Mouse (Mus musculus): ENCODE results near the gene Gpn1. TPM values are rescaled to one million over a fixed set of nuclear protein-coding genes. Genes with fewer than 3 reads are reported as not detected.
A peak's percentile ranks its signal among the peaks of the same experiment; 100 is the strongest.
"Not testable (repeated sequence)": the region's sequence is repeated elsewhere in the genome, so short reads cannot be mapped to it uniquely, and the experiment has no call there.

Gene Gpn1
- polyA plus RNA-seq, 1 experiment from 2014 or later = 53.3 TPM

GRCm38 (mm10) chr5:31527707-31528106 lies 33.2 kb downstream of the Gpn1 start, which contains the start of gene Supt7l:
Supt7l (minus strand) TSS chr5:31527807.
- not testable (repeated sequence) for ATAC-seq; H3K9me3 ChIP-seq (ENCODE audit: control insufficient read depth, low read length); H3K36me3 ChIP-seq (ENCODE audit: control insufficient read depth, insufficient read depth, low read length); H3K4me1 ChIP-seq (ENCODE audit: control insufficient read depth, insufficient read depth, low read length); H3K27me3 ChIP-seq (replicated peaks; ENCODE audit: control insufficient read depth, insufficient read depth, low read length)
- H3K4me3 ChIP-seq (ENCODE audit: low read length) = peak within 1 kb of the TSS; percentile 99
- H3K9ac ChIP-seq (ENCODE audit: low read depth, low read length) = peak within 1 kb of the TSS; percentile 92
- peak within 1 kb of the TSS; percentile 90 for H3K4me2 ChIP-seq (ENCODE audit: low read depth, low read length)
- H3K27ac ChIP-seq (ENCODE audit: low read length) = peak within 1 kb of the TSS; percentile 90
- WGBS = 80% methylated on average over 11 of the region's 11 CpGs

GRCm38 (mm10) chr5:31528560-31528959 lies 34.0 kb downstream of the Gpn1 start:
- no peak for ATAC-seq
- WGBS = 46% methylated on average over 2 of the region's 2 CpGs
- Histone ChIP-seq H3K4me2 (ENCODE audit: low read depth, low read length) (no peak overlapping the region), H3K27ac (ENCODE audit: low read length) (no peak overlapping the region), H3K36me3 (ENCODE audit: control insufficient read depth, insufficient read depth, low read length) (peaks cover 5% of the 10 kb centered on the region; the same call in 1 of the 2 replicates), H3K4me1 (ENCODE audit: control insufficient read depth, insufficient read depth, low read length) (peaks cover 9% of the 10 kb centered on the region), H3K9me3 (ENCODE audit: control insufficient read depth, low read length) (no peaks in the 10 kb centered on the region), H3K4me3 (ENCODE audit: low read length) (no peak overlapping the region), H3K9ac (ENCODE audit: low read depth, low read length) (no peak overlapping the region), H3K27me3 (replicated peaks; ENCODE audit: control insufficient read depth, insufficient read depth, low read length) (no peaks in the 10 kb centered on the region)

- H3K4me3 ChIP-seq (ENCODE audit: low read length) = no peak overlapping the region
- no peak overlapping the region for H3K9ac ChIP-seq (ENCODE audit: low read depth, low read length)
- no peak overlapping the region for H3K4me2 ChIP-seq (ENCODE audit: low read depth, low read length)
- H3K27ac ChIP-seq (ENCODE audit: low read length) = no peak overlapping the region
- 89% methylated on average over 2 of the region's 2 CpGs for WGBS
- no peaks in the 10 kb centered on the region for H3K4me1 ChIP-seq (ENCODE audit: control insufficient read depth, insufficient read depth, low read length)
- H3K9me3 ChIP-seq (ENCODE audit: control insufficient read depth, low read length) = no peaks in the 10 kb centered on the region
- H3K27me3 ChIP-seq (replicated peaks; ENCODE audit: control insufficient read depth, insufficient read depth, low read length) = no peaks in the 10 kb centered on the region
- peaks cover 10% of the 10 kb centered on the region for H3K36me3 ChIP-seq (ENCODE audit: control insufficient read depth, insufficient read depth, low read length)
- no peak for ATAC-seq
Observed at GRCm38 (mm10) chr5:31535228-31535627, 40.7 kb downstream of the Gpn1 start.

- Histone ChIP-seq H3K9ac (ENCODE audit: low read depth, low read length) (no peak overlapping the region), H3K27me3 (replicated peaks; ENCODE audit: control insufficient read depth, insufficient read depth, low read length) (no peaks in the 10 kb centered on the region), H3K4me1 (ENCODE audit: control insufficient read depth, insufficient read depth, low read length) (peaks cover 6% of the 10 kb centered on the region; the same call in 1 of the 2 replicates), H3K36me3 (ENCODE audit: control insufficient read depth, insufficient read depth, low read length) (0 out of 2 replicates have a peak, but pooled peaks cover 5% of the 10 kb centered on the region), H3K4me3 (ENCODE audit: low read length) (no peak overlapping the region), H3K4me2 (ENCODE audit: low read depth, low read length) (no peak overlapping the region), H3K27ac (ENCODE audit: low read length) (no peak overlapping the region), H3K9me3 (ENCODE audit: control insufficient read depth, low read length) (no peaks in the 10 kb centered on the region)
- ATAC-seq = no peak
- WGBS = 60% methylated on average over 1 of the region's 1 CpGs
Observed at GRCm38 (mm10) chr5:31559401-31559800, 64.9 kb downstream of the Gpn1 start.

- H3K9me3 ChIP-seq (ENCODE audit: control insufficient read depth, low read length) = no peaks in the 10 kb centered on the region
- no peak overlapping the region for H3K27ac ChIP-seq (ENCODE audit: low read length)
- 0 out of 2 replicates have a peak, but pooled peaks cover 5% of the 10 kb centered on the region for H3K36me3 ChIP-seq (ENCODE audit: control insufficient read depth, insufficient read depth, low read length)
- no peak overlapping the region for H3K4me3 ChIP-seq (ENCODE audit: low read length)
- peaks cover 6% of the 10 kb centered on the region; the same call in 1 of the 2 replicates for H3K4me1 ChIP-seq (ENCODE audit: control insufficient read depth, insufficient read depth, low read length)
- WGBS = 96% methylated on average over 2 of the region's 2 CpGs
- ATAC-seq = no peak
- no peak overlapping the region for H3K9ac ChIP-seq (ENCODE audit: low read depth, low read length)
- no peak overlapping the region for H3K4me2 ChIP-seq (ENCODE audit: low read depth, low read length)
- H3K27me3 ChIP-seq (replicated peaks; ENCODE audit: control insufficient read depth, insufficient read depth, low read length) = no peaks in the 10 kb centered on the region
Observed at GRCm38 (mm10) chr5:31560352-31560751, 65.8 kb downstream of the Gpn1 start.

- H3K4me1 ChIP-seq (ENCODE audit: control insufficient read depth, insufficient read depth, low read length) = peaks cover 6% of the 10 kb centered on the region; the same call in 1 of the 2 replicates
- H3K27me3 ChIP-seq (replicated peaks; ENCODE audit: control insufficient read depth, insufficient read depth, low read length) = no peaks in the 10 kb centered on the region
- WGBS = 79% methylated on average over 7 of the region's 7 CpGs
- H3K9ac ChIP-seq (ENCODE audit: low read depth, low read length) = no peak overlapping the region
- H3K4me2 ChIP-seq (ENCODE audit: low read depth, low read length) = no peak overlapping the region
- H3K36me3 ChIP-seq (ENCODE audit: control insufficient read depth, insufficient read depth, low read length) = no peaks in the 10 kb centered on the region
- peak overlapping the region; percentile 2; the same call in 1 of the 2 replicates for H3K27ac ChIP-seq (ENCODE audit: low read length)
- no peaks in the 10 kb centered on the region for H3K9me3 ChIP-seq (ENCODE audit: control insufficient read depth, low read length)
- no peak for ATAC-seq
- no peak overlapping the region for H3K4me3 ChIP-seq (ENCODE audit: low read length)
Observed at GRCm38 (mm10) chr5:31562036-31562666, 67.6 kb downstream of the Gpn1 start.

Other genes starting within 250 kb of the Gpn1 start
- 70.1 and 71.1 TPM in 2 replicates for gene Krtcap3, start 243.1 kb upstream of the Gpn1 start, polyA plus RNA-seq (2015; fragmentation: Nextera tagmentation; extraction: Ambion mirVana)
- 19.5 and 21.5 TPM in 2 replicates for gene Ift172, start 203.6 kb upstream of the Gpn1 start, polyA plus RNA-seq (2015; fragmentation: Nextera tagmentation; extraction: Ambion mirVana)
- gene Fndc4, start 198.7 kb upstream of the Gpn1 start, polyA plus RNA-seq (2015; fragmentation: Nextera tagmentation; extraction: Ambion mirVana) = 18.3 and 19.3 TPM in 2 replicates
- gene Gckr, start 197.3 kb upstream of the Gpn1 start, polyA plus RNA-seq (2015; fragmentation: Nextera tagmentation; extraction: Ambion mirVana) = 0.80 and 1.2 TPM in 2 replicates
- 28.9 and 31.2 TPM in 2 replicates for gene Zfp512, start 42.3 kb upstream of the Gpn1 start, polyA plus RNA-seq (2015; fragmentation: Nextera tagmentation; extraction: Ambion mirVana)
- gene 4930548H24Rik, start 9.0 kb upstream of the Gpn1 start, polyA plus RNA-seq (2015; fragmentation: Nextera tagmentation; extraction: Ambion mirVana) = 0.09 TPM in 1 of 2 replicates, not detected in the other
- 22.0 and 25.0 TPM in 2 replicates for gene Slc4a1ap, start 32.3 kb downstream of the Gpn1 start, polyA plus RNA-seq (2015; fragmentation: Nextera tagmentation; extraction: Ambion mirVana)
- 14.8 and 18.7 TPM in 2 replicates for gene Supt7l, start 33.1 kb downstream of the Gpn1 start, polyA plus RNA-seq (2015; fragmentation: Nextera tagmentation; extraction: Ambion mirVana)
- 277 and 288 TPM in 2 replicates for gene Mrpl33, start 102.2 kb downstream of the Gpn1 start, polyA plus RNA-seq (2015; fragmentation: Nextera tagmentation; extraction: Ambion mirVana)
- 20.8 and 21.2 TPM in 2 replicates for gene Rbks, start 202.9 kb downstream of the Gpn1 start, polyA plus RNA-seq (2015; fragmentation: Nextera tagmentation; extraction: Ambion mirVana)
- 63.5 and 69.0 TPM in 2 replicates for gene Babam2, start 202.9 kb downstream of the Gpn1 start, polyA plus RNA-seq (2015; fragmentation: Nextera tagmentation; extraction: Ambion mirVana)